Mouse (Mus musculus) heart, embryonic 11.5 days (tissue): Measurements from ENCODE around the gene Senp8. TPM values are rescaled to one million over a fixed set of nuclear protein-coding genes. Genes with fewer than 3 reads are reported as not detected.

ENCODE experiments used
- polyA plus RNA-seq: library from polyadenylated mRNA; unstranded; fragments of >200 nt; fragmentation: Nextera tagmentation; extraction: Ambion mirVana; gene quantifications from 2 replicates; pipeline ENCODE4 v1.2.1, GENCODE M21; 2014

Senp8 gene
- polyA plus RNA-seq, 1 experiment from 2014 or later, result 15.1 TPM

Other genes with a start within 250 kb of the Senp8 start
- 67.1 and 76.9 TPM in 2 replicates for gene Hexa, start 211.2 kb downstream of the Senp8 start, polyA plus RNA-seq
- 0.39 and 0.41 TPM in 2 replicates for gene Tmem202, start 210.9 kb downstream of the Senp8 start, polyA plus RNA-seq
- 0.07 and 0.23 TPM in 2 replicates for gene Celf6, start 172.8 kb downstream of the Senp8 start, polyA plus RNA-seq
- 19.2 and 21.7 TPM in 2 replicates for gene Parp6, start 133.4 kb downstream of the Senp8 start, polyA plus RNA-seq
- 1,555 and 1,889 TPM in 2 replicates for gene Pkm, start 94.3 kb downstream of the Senp8 start, polyA plus RNA-seq
- 0.14 and 0.31 TPM in 2 replicates for gene Gramd2, start 70.6 kb downstream of the Senp8 start, polyA plus RNA-seq
- gene Myo9a, start 186 bp upstream of the Senp8 start, polyA plus RNA-seq, result 11.4 and 13.8 TPM in 2 replicates
- gene Nr2e3, start 209.9 kb upstream of the Senp8 start, polyA plus RNA-seq, result not detected in 2 replicates